Mouse (Mus musculus): ENCODE data around the gene Pigm. TPM values are rescaled to one million over a fixed set of nuclear protein-coding genes. Genes with fewer than 3 reads are reported as not detected.

Gene Pigm
- 6.8 and 6.9 TPM in 2 replicates for polyA plus RNA-seq (2012; rRNA removed)

DNA sequence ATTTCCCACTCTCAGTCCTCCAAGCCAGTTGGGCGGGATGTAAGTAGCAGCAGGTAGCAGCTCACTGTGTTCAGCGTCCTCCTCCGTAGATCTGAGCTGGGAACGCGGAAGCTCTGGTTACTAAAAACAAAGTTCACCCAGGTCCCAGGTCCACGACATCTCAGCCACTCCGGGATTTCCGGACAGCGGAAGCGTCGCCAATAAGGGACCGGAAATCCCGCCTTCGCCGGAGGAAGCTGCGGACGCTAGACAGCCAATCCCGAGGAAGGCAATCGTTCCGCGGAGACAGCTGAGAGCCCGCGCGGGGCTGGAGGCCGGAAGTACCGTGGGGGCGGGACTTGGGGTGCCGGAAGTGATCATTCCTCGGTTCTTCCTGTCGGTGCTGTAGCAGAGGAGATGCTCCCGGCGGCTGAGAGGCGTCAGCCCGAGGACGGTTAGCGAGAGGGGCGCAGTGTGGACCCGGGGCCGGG is at the start of gene Pigm:
TSS of gene Pigm (plus strand) at position 349 of the 470 bp plus-strand sequence.

DNA sequence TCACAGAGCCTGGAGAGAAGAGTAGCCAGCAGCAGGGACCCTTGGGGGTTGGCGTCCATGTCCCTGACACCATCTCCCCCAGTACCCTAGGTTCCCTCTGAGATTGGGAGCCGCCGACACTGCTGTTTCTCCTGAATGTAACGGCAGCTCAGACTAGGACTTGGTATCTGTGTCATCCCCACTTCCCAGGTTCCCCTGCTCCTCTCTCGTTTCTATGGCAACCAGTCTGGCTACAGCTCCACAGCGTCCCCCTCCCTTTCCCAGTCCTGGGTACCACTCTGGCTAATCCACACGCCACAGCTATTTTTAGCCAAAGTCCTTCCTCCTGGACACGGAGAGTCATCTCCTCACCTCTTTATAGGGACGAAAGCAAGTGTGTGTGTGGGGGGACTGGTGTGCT is 47.2 kb upstream of the Pigm start, which contains the start of gene Kcnj9:
TSS of gene Kcnj9 (minus strand) at position 188 of the 400 bp plus-strand sequence.

GRCm38 (mm10) chr1:172340729-172341321 is 35.5 kb upstream of the Pigm start, which contains the start of gene Kcnj10:
TSS of gene Kcnj10 (plus strand) at chr1:172341210.

Other genes with a start within 250 kb of the Pigm start
- 92.1 and 95.3 TPM in 2 replicates for gene Pex19, start 249.8 kb upstream of the Pigm start, polyA plus RNA-seq (2012; rRNA removed)
- gene Dcaf8, start 228.5 kb upstream of the Pigm start, polyA plus RNA-seq (2012; rRNA removed), result 66.5 and 69.7 TPM in 2 replicates
- 369 and 373 TPM in 2 replicates for gene Pea15a, start 169.7 kb upstream of the Pigm start, polyA plus RNA-seq (2012; rRNA removed)
- 3.2 and 11.4 TPM in 2 replicates for gene Casq1, start 156.7 kb upstream of the Pigm start, polyA plus RNA-seq (2012; rRNA removed)
- gene Atp1a4, start 118.1 kb upstream of the Pigm start, polyA plus RNA-seq (2012; rRNA removed), result 0.07 and 0.09 TPM in 2 replicates
- 112 and 125 TPM in 2 replicates for gene Igsf8, start 114.9 kb upstream of the Pigm start, polyA plus RNA-seq (2012; rRNA removed)
- gene Atp1a2, start 78.5 kb upstream of the Pigm start, polyA plus RNA-seq (2012; rRNA removed), result 111 and 114 TPM in 2 replicates
- gene Kcnj9, start 47.2 kb upstream of the Pigm start, polyA plus RNA-seq (2012; rRNA removed), result 11.7 and 11.8 TPM in 2 replicates
- 5.3 and 7.0 TPM in 2 replicates for gene Kcnj10, start 35.3 kb upstream of the Pigm start, polyA plus RNA-seq (2012; rRNA removed)
- gene Slamf9, start 98.8 kb downstream of the Pigm start, polyA plus RNA-seq (2012; rRNA removed), result 0.22 and 0.28 TPM in 2 replicates
- gene Igsf9, start 105.2 kb downstream of the Pigm start, polyA plus RNA-seq (2012; rRNA removed), result 96.6 and 120 TPM in 2 replicates
- gene Tagln2, start 123.5 kb downstream of the Pigm start, polyA plus RNA-seq (2012; rRNA removed), result 40.9 and 43.4 TPM in 2 replicates
- 3.7 and 3.9 TPM in 2 replicates for gene Cfap45, start 144.3 kb downstream of the Pigm start, polyA plus RNA-seq (2012; rRNA removed)
- gene Vsig8, start 179.4 kb downstream of the Pigm start, polyA plus RNA-seq (2012; rRNA removed), result 0.98 and 1.2 TPM in 2 replicates
- gene Slamf8, start 214.0 kb downstream of the Pigm start, polyA plus RNA-seq (2012; rRNA removed), result 0.04 TPM in 1 of 2 replicates, not detected in the other
- gene Fcrl6, start 226.0 kb downstream of the Pigm start, polyA plus RNA-seq (2012; rRNA removed), result 0.05 and 0.13 TPM in 2 replicates